Mouse (Mus musculus) left cerebral cortex, postnatal 4 days (tissue): ENCODE measurements around the gene Cdhr2. TPM values are rescaled to one million over a fixed set of nuclear protein-coding genes. Genes with fewer than 3 reads are reported as not detected.

Source experiments
- DNase-seq: peaks from one replicate; pipeline ENCODE4 v3.0.0-alpha.2; 2022
- intact Hi-C: fragments of 180-260 bp; cut with DNase I; formaldehyde crosslinking; loops from one replicate; pipeline ENCODE4 v1.15.1; 2025
- total RNA-seq, 2 experiments: library from RNA; stranded (reverse); gene quantifications; 2 replicates each; pipeline ENCODE4 v1.2.3; 2021

Cdhr2 gene
- total RNA-seq, 2 experiments from 2014 or later, result 0.12 to 0.26 TPM

DNA sequence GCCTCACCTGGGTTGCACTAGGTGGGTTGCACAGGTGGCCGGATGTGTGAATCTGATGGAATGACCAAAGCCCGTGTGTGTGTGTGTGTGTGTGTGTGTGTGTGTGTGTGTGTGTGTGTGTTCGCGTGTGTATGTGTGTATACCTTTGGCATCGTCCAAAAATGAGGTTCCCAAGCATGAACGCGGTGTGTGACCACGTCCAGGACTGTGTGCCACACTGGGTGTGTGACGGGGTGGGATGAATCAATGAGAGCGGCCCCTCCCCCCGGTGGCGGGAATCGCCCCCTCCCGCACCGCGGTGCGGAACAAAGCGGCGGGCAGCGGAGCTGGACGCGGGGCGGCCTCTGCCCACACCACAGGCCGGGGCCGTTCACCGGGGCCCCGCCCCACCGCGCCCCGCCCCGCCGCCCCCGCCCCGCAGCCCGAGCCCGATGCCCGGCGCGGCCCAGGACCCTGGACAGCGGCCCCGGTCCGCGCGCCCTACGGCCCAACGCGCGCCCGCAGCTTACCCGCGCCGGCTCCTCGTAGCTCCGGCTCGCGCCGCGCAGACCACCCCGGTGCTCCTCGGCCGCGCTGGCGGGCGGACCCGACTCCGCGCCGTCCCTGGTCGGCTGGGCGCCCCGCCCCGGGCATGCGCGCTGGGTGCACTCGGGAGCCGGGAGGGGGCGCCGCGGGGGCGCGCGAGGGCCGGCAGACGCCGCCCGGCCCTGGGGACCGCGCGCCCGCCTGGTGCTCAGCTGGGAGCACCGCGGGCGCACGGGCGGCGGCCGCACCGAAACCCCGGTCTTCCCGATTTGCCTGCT, 48.0 kb downstream of the Cdhr2 start:
- intact Hi-C loops, result no loop called here
- DNase-seq, result peak; percentile 78

DNA sequence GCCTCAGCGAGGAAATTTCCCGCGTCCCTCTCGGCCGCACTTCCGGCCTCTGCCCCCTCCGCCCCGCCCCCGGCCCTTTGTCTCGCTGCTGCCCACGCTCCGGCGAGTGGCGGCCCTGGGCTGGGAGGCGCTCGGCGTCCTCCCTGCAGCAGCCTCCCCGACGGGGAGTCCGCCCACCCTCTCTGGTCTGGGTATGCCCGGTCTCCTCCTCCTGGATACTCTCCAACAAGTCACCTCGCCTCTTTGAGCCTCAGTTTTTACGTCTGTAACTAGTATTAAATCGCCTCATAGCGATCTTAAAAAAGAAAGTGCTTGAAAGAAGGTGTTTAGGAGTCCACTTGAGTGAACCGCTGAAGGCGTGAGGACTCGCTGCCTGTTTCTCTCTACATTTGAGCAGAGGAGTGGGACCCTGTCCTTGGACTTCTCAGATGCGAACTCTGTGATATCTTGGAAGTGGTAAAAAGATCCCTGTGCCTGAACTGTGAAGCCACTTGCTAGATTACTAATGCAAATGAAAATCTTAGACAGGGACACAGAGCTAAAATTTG, 48.7 kb downstream of the Cdhr2 start, which contains the start of gene Gprin1:
Gprin1 (minus strand) TSS at position 11 of the 548 bp plus-strand sequence.
- intact Hi-C loops, result no loop called here
- DNase-seq, result peak; percentile 76

DNA sequence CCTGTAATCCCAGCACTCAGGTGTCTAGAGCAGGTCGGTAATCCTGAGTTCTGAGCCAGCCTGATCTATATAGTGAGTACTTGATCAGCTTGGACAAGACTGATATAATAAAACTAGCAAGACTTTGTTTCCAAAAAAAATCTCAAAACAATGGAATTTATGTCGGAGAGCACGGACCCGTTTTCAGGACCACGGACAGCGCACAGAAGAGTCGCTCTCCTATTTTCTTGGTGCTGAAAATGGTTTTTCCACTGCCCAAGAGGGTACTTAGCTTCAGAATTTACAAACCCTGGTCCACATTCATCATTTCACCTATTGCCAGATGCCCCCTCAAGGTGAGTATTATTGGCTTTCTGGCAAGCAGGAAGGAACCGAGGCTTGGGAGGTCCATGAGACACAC, 49.4 kb downstream of the Cdhr2 start:
- no peak for DNase-seq
- intact Hi-C loops, result no loop called here

DNA sequence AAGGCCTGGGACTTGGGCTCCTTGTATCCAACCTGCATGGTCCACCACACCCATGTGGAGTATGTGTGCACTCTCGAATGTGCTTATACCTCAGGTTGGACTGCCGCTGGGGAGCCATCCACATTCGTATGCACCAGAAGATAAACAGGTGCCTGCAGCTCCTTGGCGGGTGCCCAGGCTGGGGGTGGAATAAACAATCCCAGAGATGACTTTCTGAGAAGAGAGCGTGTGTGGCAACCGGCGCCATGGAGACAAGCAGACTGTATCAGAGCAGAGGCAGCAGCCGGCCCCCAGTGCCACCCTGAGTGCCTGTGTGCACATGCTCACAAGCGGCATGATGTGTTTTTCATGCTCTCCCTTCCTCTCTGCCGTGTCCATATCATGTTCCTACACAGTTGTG, 51.4 kb downstream of the Cdhr2 start:
- intact Hi-C loops, result no loop called here
- DNase-seq, result peak; percentile 59

DNA sequence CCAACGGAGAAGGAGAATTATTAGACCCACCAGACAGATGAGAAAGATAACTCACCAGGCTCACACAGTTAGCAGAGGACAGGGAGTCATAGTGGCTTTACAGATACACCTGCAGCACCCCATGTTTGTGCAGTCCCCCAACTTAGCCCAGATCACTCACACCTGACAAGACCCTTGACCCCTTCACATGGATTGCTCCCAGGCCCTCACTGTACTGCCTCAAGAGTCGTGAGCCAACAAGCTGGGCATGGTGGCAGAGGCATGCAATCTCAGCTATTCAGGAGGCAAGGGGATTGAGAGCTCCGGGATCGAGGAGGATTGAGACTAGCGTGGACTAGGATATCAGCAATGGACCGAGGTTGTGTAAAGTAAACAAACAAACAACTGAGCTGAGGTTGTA, 52.5 kb downstream of the Cdhr2 start:
- intact Hi-C loops, result no loop called here
- no peak for DNase-seq

DNA sequence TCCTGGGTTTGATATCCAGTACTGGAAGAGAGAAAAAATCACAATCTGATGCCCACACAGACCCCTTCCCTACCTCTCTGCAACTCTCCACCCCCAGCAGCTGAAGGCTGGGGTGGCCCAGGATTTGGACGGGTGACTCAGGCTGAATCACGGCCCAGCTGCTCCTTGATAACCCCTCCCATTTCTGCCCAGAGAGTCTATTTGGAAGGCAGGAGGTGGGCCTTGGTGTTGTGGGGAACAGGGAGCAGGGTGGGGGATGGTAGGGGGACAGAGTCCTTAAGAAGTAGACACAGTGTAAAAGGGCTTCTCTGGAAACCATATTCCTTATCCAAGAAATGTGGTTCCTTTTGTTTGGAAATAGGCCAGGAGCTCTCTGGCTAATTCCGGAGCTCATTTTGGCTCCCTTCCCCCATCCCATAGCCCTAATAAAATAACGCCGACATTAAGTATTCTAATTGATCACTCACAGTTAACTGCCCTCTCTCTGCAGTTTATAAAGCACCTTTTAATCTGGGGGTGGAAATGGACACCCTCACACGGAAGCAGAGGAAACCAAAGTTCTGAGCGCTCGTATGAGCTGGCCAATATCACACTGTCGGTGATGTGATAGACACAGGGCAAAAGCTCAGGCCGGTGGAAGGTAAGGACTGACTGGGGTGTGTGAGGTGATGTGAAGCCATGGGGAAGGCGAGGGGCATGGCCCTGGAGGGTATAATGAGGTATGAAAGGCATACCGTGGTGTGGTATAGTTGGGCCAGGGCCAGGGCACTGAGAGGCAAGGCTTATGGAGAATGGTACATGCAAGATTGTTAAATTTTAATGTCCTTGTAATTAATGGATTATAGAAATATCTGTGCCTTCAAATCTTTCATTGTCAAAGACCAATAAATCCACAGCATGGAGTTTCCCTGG, 53.2 kb downstream of the Cdhr2 start:
- intact Hi-C loops, result no loop called here
- DNase-seq, result peak; percentile 48

- intact Hi-C loops, result no loop called here
These were observed 54.1 kb downstream of the Cdhr2 start for GRCm38 (mm10) chr13:54755201-54755830.

GRCm38 (mm10) chr13:54756156-54756712, 55.0 kb downstream of the Cdhr2 start:
- intact Hi-C loops, result no loop called here
- DNase-seq, result no peak

More at GRCm38 (mm10) chr13:54755201-54755830, 54.1 kb downstream of the Cdhr2 start:
- peak; percentile 47 for DNase-seq

GRCm38 (mm10) chr13:54757093-54757830, 56.0 kb downstream of the Cdhr2 start:
- DNase-seq, result peak; percentile 80
- intact Hi-C loops, result no loop called here

DNA sequence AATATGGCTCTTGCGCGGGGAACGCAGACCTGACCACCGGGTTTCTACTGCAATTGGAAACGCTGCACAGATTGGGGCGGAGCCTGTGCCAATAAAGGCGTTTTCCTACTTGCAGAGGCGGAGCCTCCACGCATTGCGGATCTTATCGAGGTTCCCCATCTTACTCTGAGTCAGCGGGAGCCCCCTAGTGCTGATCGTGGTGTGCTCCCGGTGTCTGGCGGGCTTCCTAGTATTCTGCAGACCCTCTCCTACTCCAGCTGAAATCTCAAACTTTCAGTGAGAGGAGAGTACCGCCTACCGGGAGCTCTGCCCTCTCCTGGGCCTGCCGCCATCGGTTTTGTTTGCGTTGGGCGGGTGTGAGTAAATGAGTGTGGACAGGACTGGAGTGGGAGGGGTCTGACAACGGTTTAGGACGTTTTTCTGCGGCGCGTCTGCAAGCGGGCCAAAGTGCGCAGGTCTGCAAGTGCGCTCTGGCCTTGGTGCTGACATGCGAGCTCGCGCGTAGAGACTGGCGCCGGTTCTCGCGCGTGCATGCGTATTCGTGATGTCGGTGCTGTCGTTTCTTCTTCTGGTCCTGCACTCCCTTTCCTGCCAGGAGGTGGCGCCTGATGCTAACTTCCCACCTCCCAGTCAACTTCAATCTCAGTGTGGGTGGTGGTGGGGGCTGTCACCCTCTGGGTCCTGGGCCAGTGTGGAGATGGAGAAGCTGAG, 56.9 kb downstream of the Cdhr2 start:
- DNase-seq, result peak; percentile 95
- intact Hi-C loops, result no loop called here

DNA sequence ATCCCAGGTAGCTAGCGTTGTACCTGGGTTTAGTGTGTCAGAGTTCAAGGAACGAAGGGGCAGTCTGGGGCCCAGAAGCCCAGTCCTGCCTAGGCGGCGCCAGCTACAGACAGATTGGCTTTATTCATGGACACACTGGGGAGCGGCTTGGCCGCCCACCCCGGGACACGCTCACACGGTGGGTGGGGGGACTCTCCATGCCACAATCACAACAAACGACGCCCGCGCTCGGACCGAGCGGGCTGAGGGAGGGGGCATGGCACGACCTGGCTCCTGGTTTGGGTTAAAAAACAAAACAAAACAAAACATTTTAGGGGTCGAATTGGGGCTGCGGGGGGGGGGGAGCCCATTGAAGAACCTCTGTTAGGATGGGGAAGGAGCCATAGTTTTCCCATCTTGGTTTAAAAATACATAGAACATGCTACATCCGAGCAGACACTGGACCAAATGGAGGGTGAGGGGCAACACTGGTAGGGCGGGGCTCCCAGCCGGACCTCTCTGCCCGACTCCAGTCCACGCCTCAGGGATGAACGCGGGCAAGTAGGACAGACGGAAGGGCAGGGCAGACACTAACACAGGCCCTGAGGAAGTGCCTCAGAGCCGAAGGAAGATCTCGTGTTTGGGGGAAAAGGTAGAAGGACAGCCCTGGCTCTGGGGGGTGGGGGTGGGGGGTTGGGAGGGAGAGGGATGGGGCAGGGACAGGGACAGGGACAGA, 57.7 kb downstream of the Cdhr2 start:
- intact Hi-C loops, result no loop called here
- DNase-seq, result no peak

DNA sequence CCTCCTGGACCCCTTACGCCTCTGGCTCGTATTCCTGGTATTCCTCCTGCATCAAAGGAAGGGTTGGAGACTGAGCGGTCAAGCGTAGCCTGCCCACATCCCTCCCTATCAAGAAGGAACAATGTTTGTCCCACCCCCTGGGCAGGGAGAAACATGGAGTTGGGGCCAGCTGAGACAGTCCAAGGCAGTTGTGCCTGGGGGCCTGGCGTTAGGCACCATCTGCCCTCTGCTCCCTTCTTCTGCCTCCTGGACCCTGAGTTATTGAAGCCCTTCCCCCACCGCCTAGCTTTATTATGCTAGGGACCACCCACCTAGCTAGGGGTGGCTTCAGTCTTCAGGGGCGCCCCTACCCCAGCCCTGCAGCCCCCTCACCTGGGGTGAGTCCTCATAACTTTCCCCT, 58.2 kb downstream of the Cdhr2 start:
- DNase-seq, result peak; percentile 49
- intact Hi-C loops, result no loop called here

DNA sequence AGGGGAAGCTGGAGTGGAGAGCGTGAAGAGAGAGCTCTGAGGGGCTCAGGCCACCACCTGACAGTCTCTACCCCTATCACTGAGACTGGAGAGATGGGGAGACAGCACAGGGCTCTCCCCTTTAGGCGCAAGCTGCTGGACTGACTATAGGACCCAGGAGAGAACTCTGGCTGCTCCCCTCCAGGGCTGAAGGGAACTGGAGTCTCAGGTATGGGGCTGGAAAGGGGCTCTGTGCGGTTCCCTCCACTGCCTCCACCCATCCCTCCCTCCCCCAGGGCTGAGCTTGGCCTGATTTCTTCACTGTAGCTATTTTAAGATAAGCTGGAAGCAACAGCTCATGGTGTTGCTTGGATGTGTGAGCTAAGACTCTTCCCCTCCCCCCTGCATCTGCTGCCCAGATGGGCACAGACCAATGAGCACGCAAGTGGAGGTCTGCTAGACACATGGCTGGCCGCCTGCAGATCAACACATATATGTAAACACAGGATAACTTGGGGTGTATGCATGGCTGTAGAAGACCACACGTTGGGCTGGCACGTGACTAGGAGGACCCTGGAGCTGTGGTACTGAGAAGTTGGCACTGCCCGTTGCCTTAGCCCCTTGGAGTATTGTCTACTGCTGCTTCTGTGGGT, 59.0 kb downstream of the Cdhr2 start:
- intact Hi-C loops, result no loop called here
- peak; percentile 64 for DNase-seq

- no peak for DNase-seq
- intact Hi-C loops, result no loop called here
These were observed 59.6 kb downstream of the Cdhr2 start for GRCm38 (mm10) chr13:54760906-54761305.

- DNase-seq, result no peak
- intact Hi-C loops, result no loop called here
These were observed 64.3 kb downstream of the Cdhr2 start for GRCm38 (mm10) chr13:54765281-54766191.

DNA sequence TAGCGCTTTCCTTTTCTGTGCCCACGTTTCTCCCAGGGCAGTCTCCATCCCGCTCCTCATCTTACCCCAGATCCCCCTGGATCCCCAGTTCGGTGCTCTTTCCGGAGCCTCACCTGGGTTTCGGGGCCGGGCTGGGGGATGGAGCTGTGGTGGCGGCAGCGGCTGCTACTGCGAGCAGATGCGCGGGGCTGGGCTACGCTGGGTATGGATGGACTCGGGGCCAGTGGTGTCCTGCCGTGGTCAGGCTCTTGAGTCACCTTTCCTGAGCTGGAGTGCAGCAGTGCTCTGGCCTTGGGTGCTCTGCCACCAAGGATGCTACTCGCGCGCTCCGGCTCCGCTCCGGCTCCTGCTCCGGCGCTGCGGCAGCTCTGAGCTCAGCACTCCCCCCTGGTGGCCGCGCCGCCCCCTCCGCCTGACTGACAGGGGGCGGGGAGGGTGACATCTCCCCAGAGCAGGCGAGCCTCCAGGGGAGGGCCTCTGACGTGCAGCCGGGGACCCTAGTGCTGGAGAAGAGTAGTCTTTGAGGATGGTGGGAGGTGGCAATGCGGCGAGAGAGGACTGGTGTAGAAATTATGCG, 65.0 kb downstream of the Cdhr2 start, which contains the start of gene Sncb:
Sncb (minus strand) TSS at position 404 of the 577 bp plus-strand sequence.
- DNase-seq, result peak; percentile 82
- intact Hi-C loops, result no loop called here

- DNase-seq, result no peak
- intact Hi-C loops, result no loop called here
These were observed 65.8 kb downstream of the Cdhr2 start for GRCm38 (mm10) chr13:54767012-54767411.
